Mouse (Mus musculus) midbrain, postnatal 0 days (tissue): ENCODE data around the gene Dgke. TPM values are rescaled to one million over a fixed set of nuclear protein-coding genes. Genes with fewer than 3 reads are reported as not detected.

Experiments used
- ATAC-seq: fragments of 200-750 bp; cut with Nextera tagmentation; 2 replicates; pipeline ENCODE4 v1.8.0; 2017; ENCODE audit warnings: moderate number of reproducible peaks, mild to moderate bottlenecking, moderate TSS enrichment, moderate library complexity; ENCODE audit not compliant: low FRiP score
- DNase-seq: peaks from one replicate; pipeline ENCODE4 v3.0.0-alpha.2; 2015; ENCODE audit warnings: low spot score
- H3K27ac ChIP-seq: fragments of 300-500 bp; sonication (generic); 2 replicates; pipeline ENCODE4 v1.5.1; 2014; ENCODE audit warnings: low read depth, mild to moderate bottlenecking, low read length, mixed read lengths
- H3K27me3 ChIP-seq: fragments of 300-500 bp; sonication (generic); 2 replicates; pipeline ENCODE4 v1.6.1; 2014; ENCODE audit warnings: low read length, control low read depth, mixed read lengths; ENCODE audit not compliant: insufficient read depth
- H3K36me3 ChIP-seq: fragments of 300-500 bp; sonication (generic); 2 replicates; pipeline ENCODE4 v1.6.1; 2014; ENCODE audit warnings: low read length, control low read depth, mixed read lengths; ENCODE audit not compliant: insufficient read depth
- H3K4me1 ChIP-seq: fragments of 300-500 bp; sonication (generic); 2 replicates; pipeline ENCODE4 v1.6.1; 2014; ENCODE audit warnings: mild to moderate bottlenecking, control low read depth, antibody characterized with exemption, low read length, mixed read lengths; ENCODE audit not compliant: insufficient read depth
- H3K4me2 ChIP-seq: fragments of 300-500 bp; sonication (generic); 2 replicates; pipeline ENCODE4 v1.6.1; 2014; ENCODE audit warnings: low read depth, mild to moderate bottlenecking, low read length, mixed read lengths; ENCODE audit not compliant: poor library complexity, severe bottlenecking
- H3K4me3 ChIP-seq: fragments of 300-500 bp; sonication (generic); 2 replicates; pipeline ENCODE4 v1.5.1; 2014; ENCODE audit warnings: low read depth, mild to moderate bottlenecking, low read length, moderate library complexity
- H3K9ac ChIP-seq: fragments of 300-500 bp; sonication (generic); replicated peaks from 2 replicates; pipeline ENCODE4 v1.6.1; 2014; ENCODE audit warnings: mild to moderate bottlenecking, low read length, moderate library complexity, mixed read lengths; ENCODE audit not compliant: poor library complexity, severe bottlenecking
- H3K9me3 ChIP-seq: fragments of 300-500 bp; sonication (generic); 2 replicates; pipeline ENCODE4 v1.6.1; 2016; ENCODE audit warnings: low read length, control low read depth
- CTCF ChIP-seq: IDR thresholded peaks from 2 replicates; pipeline ENCODE4 v1.5.1; 2016; ENCODE audit warnings: antibody characterized with exemption, mild to moderate bottlenecking
- WGBS: fragments of 180-500 bp; shearing (Covaris S2); extraction: QIAGEN DNeasy Blood & Tissue Kit; methylation state at CpG from one replicate; pipeline ENCODE4 v1.1.7; 2014; 5-methylcytosine and 5-hydroxymethylcytosine counted together
- polyA plus RNA-seq: library from polyadenylated mRNA; unstranded; fragments of >200 nt; fragmentation: Nextera tagmentation; extraction: Ambion mirVana; gene quantifications from 2 replicates; pipeline ENCODE4 v1.2.1, GENCODE M21; 2015
- total RNA-seq: library from RNA; depleted of rRNA; stranded (reverse); fragments of >200 nt; gene quantifications from 2 replicates; pipeline ENCODE4 v1.2.3, GENCODE M21; 2014

Gene Dgke
- total and polyA plus RNA-seq, 2 experiments from 2014 or later = 16.0 to 35.4 TPM

- Histone ChIP-seq H3K4me2 (no peak overlapping the region), H3K4me3 (no peak overlapping the region), H3K9me3 (no peaks in the 10 kb centered on the region), H3K27ac (no peak overlapping the region), H3K4me1 (no peaks in the 10 kb centered on the region), H3K27me3 (no peaks in the 10 kb centered on the region), H3K9ac (no peak overlapping the region), H3K36me3 (no peaks in the 10 kb centered on the region)
- DNase-seq = no peak
- WGBS = 74% methylated on average over 8 of the region's 8 CpGs
- no peak for TF ChIP-seq CTCF
- no peak for ATAC-seq
Observed at GRCm38 (mm10) chr11:89022120-89022731, 44.4 kb downstream of the Dgke start.

DNA sequence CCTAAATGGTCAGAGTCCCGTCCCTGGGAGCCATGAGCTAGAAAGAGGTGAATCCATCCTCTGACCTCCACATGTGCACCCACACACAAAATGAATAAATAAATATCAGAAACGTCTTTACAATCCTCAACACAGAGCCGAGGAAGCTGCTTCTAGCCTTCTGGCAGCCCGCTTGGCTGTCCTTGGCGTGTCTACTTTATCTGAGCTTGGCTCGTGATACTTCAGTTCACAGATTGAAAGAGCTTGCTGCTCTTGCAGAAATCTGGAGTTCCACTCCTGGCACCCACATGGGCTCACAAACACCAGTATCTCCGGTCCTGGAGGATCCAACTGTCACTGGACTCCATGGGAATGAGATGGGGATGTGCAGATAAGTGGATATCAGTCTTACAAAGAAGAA, 45.0 kb downstream of the Dgke start:
- DNase-seq (no peak), ATAC-seq (no peak)
- Histone ChIP-seq H3K4me2 (no peak overlapping the region), H3K4me1 (no peaks in the 10 kb centered on the region), H3K9ac (no peak overlapping the region), H3K9me3 (no peaks in the 10 kb centered on the region), H3K4me3 (no peak overlapping the region), H3K36me3 (no peaks in the 10 kb centered on the region), H3K27ac (no peak overlapping the region), H3K27me3 (no peaks in the 10 kb centered on the region)
- WGBS = 71% methylated on average over 7 of the region's 7 CpGs
- TF ChIP-seq CTCF = no peak

DNA sequence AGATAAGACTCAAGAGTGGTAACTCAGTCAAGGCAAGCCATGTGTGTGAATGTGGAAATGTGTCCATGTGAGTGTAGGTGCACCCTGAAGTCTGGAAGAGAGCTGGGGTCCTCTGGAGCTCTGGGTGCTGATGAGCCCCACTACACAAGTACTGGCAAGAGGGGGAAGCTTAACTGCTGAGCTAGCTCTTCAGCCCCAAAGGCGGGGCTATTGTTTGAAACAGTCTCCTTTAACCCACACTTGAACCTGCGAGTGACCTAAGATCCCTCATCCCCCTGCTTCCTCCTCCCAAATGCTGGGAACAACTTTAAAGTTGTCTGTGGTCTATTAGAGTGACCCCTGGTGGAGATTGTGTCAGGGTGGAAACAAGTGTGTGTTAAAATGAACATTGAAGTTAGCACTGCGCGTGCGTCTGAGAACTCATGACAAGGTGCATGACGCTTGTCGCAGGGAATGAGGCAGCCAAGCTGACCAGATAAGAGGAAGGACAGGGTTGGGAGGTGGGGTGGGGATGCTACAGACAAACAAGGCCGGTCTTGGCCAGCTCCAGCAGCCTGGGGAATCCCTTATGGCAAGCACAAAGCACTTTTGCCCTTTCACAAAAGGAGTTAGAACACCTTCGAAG, 45.9 kb downstream of the Dgke start:
- no peaks in the 10 kb centered on the region; the same call in 1 of the 2 replicates for H3K36me3 ChIP-seq
- 74% methylated on average over 9 of the region's 9 CpGs for WGBS
- no peak for DNase-seq
- no peaks in the 10 kb centered on the region for H3K9me3 ChIP-seq
- no peak for ATAC-seq
- no peak overlapping the region for H3K27ac ChIP-seq
- no peak overlapping the region for H3K4me2 ChIP-seq
- H3K9ac ChIP-seq = no peak overlapping the region
- peak; percentile 50 for TF ChIP-seq CTCF
- no peaks in the 10 kb centered on the region for H3K4me1 ChIP-seq
- H3K4me3 ChIP-seq = no peak overlapping the region
- no peaks in the 10 kb centered on the region for H3K27me3 ChIP-seq

DNA sequence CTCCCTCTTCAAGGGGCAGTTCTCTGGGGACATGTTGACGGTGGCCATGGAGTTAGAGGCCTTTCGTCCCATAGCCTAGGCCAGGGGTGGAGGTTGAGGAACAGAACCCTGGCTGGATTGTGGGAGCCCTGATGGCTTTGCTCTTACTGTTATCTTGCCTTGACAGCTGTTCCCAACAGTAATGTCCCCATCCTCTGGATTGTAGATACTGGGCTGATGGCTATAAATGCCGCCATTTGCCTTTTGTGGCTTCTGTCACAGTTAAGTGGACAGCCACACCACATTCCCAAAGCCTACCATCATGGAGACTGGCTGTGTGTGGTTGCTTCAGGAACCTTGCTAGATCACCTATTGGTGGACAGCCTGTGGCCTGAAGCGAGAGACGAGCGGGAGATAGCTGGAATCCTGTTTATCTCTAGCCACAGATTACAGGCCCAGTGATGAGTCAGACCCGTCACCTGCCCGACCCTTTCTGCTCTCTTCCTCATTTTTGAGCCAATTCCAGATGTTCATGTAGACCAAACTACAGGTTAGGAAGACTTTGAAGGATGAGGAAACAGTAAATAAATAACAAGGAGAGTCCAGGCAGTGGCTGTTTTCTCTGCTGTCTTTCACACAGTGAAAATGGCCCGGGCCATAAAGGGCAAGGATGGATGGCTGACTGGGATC, 49.0 kb downstream of the Dgke start:
- Histone ChIP-seq H3K27me3 (no peaks in the 10 kb centered on the region), H3K9ac (no peak overlapping the region), H3K27ac (no peak overlapping the region), H3K9me3 (no peaks in the 10 kb centered on the region), H3K4me1 (no peaks in the 10 kb centered on the region), H3K4me2 (no peak overlapping the region), H3K4me3 (no peak overlapping the region), H3K36me3 (no peaks in the 10 kb centered on the region; the same call in 1 of the 2 replicates)
- WGBS = 91% methylated on average over 9 of the region's 9 CpGs
- DNase-seq = no peak
- ATAC-seq = no peak
- TF ChIP-seq CTCF = no peak

DNA sequence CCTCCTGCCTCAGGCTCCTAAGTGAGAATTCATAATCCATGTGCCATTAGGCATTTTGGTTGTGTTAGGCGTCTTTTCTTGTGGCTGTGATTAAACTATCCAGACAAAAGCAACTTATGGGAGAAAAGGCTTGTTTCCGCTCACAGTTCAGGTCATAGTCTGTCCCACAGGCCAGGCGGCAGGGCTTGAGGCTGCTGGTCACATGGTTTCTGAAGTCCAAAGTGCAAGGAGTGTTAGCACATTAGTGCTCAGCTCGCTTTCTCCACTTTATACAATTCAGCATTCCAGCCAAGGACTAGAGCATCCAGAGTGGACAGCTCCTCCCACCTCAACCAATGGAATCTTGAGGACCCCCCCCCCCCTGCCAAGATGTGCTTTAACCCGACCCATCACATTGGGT, 54.4 kb downstream of the Dgke start:
- no peaks in the 10 kb centered on the region; the same call in 1 of the 2 replicates for H3K36me3 ChIP-seq
- ATAC-seq (no peak), DNase-seq (no peak)
- no peak overlapping the region for H3K4me2 ChIP-seq
- H3K27ac ChIP-seq = no peak overlapping the region
- H3K9me3 ChIP-seq = no peaks in the 10 kb centered on the region
- 90% methylated on average over 5 of the region's 5 CpGs for WGBS
- no peak overlapping the region for H3K4me3 ChIP-seq
- H3K27me3 ChIP-seq = no peaks in the 10 kb centered on the region
- no peak for TF ChIP-seq CTCF
- no peak overlapping the region for H3K9ac ChIP-seq
- no peaks in the 10 kb centered on the region for H3K4me1 ChIP-seq

GRCm38 (mm10) chr11:89009496-89009895, 57.2 kb downstream of the Dgke start:
- H3K4me3 ChIP-seq = no peak overlapping the region
- no peaks in the 10 kb centered on the region for H3K9me3 ChIP-seq
- no peaks in the 10 kb centered on the region for H3K36me3 ChIP-seq
- no peak for ATAC-seq
- H3K27ac ChIP-seq = no peak overlapping the region
- TF ChIP-seq CTCF = no peak
- no peak for DNase-seq
- no peaks in the 10 kb centered on the region for H3K4me1 ChIP-seq
- no peak overlapping the region for H3K9ac ChIP-seq
- H3K4me2 ChIP-seq = no peak overlapping the region
- no peaks in the 10 kb centered on the region for H3K27me3 ChIP-seq
- WGBS = 68% methylated on average over 7 of the region's 7 CpGs
